Mouse (Mus musculus) 3134 (cell line): ENCODE measurements around the gene Fktn.
A peak's percentile ranks its signal among the peaks of the same experiment; 100 is the strongest.

Experiments used
- DNase-seq: peaks from one replicate; pipeline ENCODE4 v3.0.0-alpha.2; 2011; ENCODE audit warnings: low spot score; ENCODE audit not compliant: insufficient read length; ENCODE audit errors: extremely low read depth

Gene Fktn

DNA sequence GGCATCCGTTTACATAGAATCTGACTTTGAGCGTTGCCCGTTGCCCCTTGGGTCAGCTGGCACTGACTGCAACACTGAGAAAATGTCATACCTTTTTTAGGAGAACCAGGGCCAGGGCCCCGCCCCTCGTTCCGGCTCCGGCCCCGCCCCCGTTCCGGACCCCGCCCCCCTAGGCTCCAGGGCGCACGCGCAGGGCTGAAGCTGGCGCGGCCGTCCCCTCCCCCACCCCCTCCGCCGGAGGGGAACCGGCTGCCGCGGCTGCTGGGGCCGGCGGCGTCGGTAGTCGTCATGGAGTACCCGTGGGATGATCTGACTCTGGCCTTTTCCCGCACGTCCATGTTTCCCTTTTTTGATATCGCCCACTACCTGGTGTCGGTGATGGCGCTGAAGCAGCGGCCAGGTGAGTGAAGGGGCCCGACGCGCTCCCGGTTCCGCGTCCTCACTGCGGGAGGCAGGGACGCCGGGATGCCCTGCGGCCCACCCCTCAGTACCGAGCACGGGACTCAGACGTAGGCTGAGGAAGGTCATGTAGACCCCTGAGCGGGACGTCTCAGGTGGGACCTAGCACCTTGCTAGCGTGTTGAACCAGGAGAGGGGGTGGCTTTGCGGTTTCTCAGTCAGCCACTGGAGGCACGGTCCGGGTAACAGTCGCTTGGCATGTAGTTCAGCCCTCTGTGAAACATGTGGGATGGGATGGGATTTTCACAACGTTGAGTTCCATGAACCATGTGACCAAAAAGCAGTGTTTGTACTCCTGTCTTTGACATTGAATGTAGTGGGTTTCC lies 112.2 kb downstream of the Fktn start, which contains the start of gene Tmem38b:
TSS of gene Tmem38b (plus strand) at position 225 of the 785 bp plus-strand sequence.
- DNase-seq: peak; percentile 63

DNA sequence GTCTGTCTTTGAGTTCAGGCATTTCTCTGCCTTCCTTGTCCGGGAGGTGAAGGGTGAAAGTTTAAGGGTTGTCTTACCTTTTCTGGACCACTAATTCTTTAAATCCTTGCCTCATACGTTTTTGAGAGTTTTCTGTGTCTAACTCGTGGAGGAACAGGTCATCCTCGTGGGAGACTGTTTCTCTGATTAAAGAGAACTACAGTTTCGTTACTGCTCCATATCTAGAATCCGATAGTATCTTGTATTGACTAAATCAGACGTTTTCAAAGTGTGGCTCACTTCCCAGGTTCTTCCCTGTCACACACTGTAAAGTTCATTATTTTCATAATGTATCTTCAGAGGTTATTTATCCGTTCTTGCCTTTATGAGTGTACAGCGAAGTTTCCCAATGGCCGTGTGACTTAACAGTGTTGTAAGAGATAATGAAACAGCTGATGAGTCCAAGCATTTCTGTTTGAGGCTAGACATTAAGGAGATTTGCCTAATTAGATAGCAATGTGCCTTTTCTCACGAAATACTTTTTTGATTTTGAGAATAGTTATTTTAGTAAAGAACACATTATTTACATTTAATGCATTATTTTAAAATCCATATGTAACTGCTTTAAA lies 112.9 kb downstream of the Fktn start:
- no peak for DNase-seq
